Comparison of ENCODE assay signal across 10 mouse cellular contexts in genomic region chr6:112820298-112820992, GRCm38 (mm10).
DNase-seq lines count a peak whose midpoint lies in the region; ATAC-seq lines count a peak whose summit lies in the region.
"Had no signal": no experiment of that assay in that cellular context is flagged by ENCODE, and none has a peak within 500 bp of the region (broad histone marks: within the 10 kb centered on the region; RNA-seq: fewer than 3 reads in every experiment).

No protein-coding gene starts in this region.

- no peaks in the 10 kb centered on the region for H3K9me3 ChIP-seq in forebrain, embryonic 10.5 days
- H3K9me3 ChIP-seq in midbrain, embryonic 16.5 days (replicated peaks; ENCODE audit: control insufficient read depth, low read length, poor library complexity, severe bottlenecking), result no peaks in the 10 kb centered on the region
- no peaks in the 10 kb centered on the region for H3K9me3 ChIP-seq in embryonic facial prominence, embryonic 10.5 days
- H3K9me3 ChIP-seq: embryonic facial prominence, embryonic 15.5 days; intestine, embryonic 15.5 days had no signal

- peak; percentile 47 for DNase-seq in layer of hippocampus, adult 9-11 months
- no peak for DNase-seq in layer of hippocampus, adult 11-12 months (ENCODE audit: low spot score)
- DNase-seq in forebrain, embryonic 10.5 days (ENCODE audit: extremely low spot score, low spot score), result no peak
- peak; percentile 37 to 62 for DNase-seq in frontal cortex, adult 2 months (ENCODE audit: extremely low spot score in 1 of 2, low spot score in 1 of 2)
- no peak for DNase-seq in embryonic facial prominence, embryonic 10.5 days (ENCODE audit: low spot score)
- DNase-seq in kidney, postnatal 10 days, result no peak

- no peak overlapping the region for H3K4me3 ChIP-seq in forebrain, embryonic 10.5 days
- H3K4me3 ChIP-seq in midbrain, embryonic 16.5 days (ENCODE audit: low read depth, low read length), result no peak overlapping the region
- H3K4me3 ChIP-seq in embryonic facial prominence, embryonic 10.5 days, result no peak overlapping the region
- H3K4me3 ChIP-seq: embryonic facial prominence, embryonic 15.5 days; intestine, embryonic 15.5 days had no signal

- no peaks in the 10 kb centered on the region for H3K27me3 ChIP-seq in forebrain, embryonic 10.5 days (ENCODE audit: poor library complexity, severe bottlenecking)
- H3K27me3 ChIP-seq in midbrain, embryonic 16.5 days (ENCODE audit: control insufficient read depth, insufficient read depth, low read depth, low read length), result no peaks in the 10 kb centered on the region
- H3K27me3 ChIP-seq in embryonic facial prominence, embryonic 10.5 days (replicated peaks; ENCODE audit: low read depth, poor library complexity, severe bottlenecking), result no peaks in the 10 kb centered on the region
- H3K27me3 ChIP-seq: embryonic facial prominence, embryonic 15.5 days; intestine, embryonic 15.5 days had no signal

- 79% methylated on average over 8 of the region's 8 CpGs for WGBS in forebrain, embryonic 10.5 days
- 47% methylated on average over 8 of the region's 8 CpGs for WGBS in midbrain, embryonic 16.5 days
- WGBS in embryonic facial prominence, embryonic 10.5 days, result 69% methylated on average over 8 of the region's 8 CpGs

- H3K36me3 ChIP-seq in forebrain, embryonic 10.5 days (replicated peaks), result peaks cover 42% of the 10 kb centered on the region
- H3K36me3 ChIP-seq in midbrain, embryonic 16.5 days (ENCODE audit: control insufficient read depth, insufficient read depth, low read length), result 0 out of 2 replicates have a peak, but pooled peaks cover 3% of the 10 kb centered on the region
- no peaks in the 10 kb centered on the region; the same call in 1 of the 2 replicates for H3K36me3 ChIP-seq in embryonic facial prominence, embryonic 10.5 days (replicated peaks)
- H3K36me3 ChIP-seq: embryonic facial prominence, embryonic 15.5 days; intestine, embryonic 15.5 days had no signal

- peak overlapping the region; percentile 44; the same call in 1 of the 2 replicates for H3K27ac ChIP-seq in forebrain, embryonic 10.5 days
- H3K27ac ChIP-seq in midbrain, embryonic 16.5 days (ENCODE audit: low read length), result peak overlapping the region; percentile 48
- H3K27ac ChIP-seq in embryonic facial prominence, embryonic 10.5 days (replicated peaks), result no peak overlapping the region
- H3K27ac ChIP-seq: embryonic facial prominence, embryonic 15.5 days; intestine, embryonic 15.5 days had no signal

- peak; percentile 46 for ATAC-seq in midbrain, embryonic 16.5 days
- ATAC-seq: intestine, embryonic 15.5 days had no signal

- H3K9ac ChIP-seq in midbrain, embryonic 16.5 days (ENCODE audit: low read depth, low read length), result no peak overlapping the region
- H3K9ac ChIP-seq: embryonic facial prominence, embryonic 15.5 days; intestine, embryonic 15.5 days had no signal

- peaks cover 30% of the 10 kb centered on the region for H3K4me1 ChIP-seq in forebrain, embryonic 10.5 days
- H3K4me1 ChIP-seq in midbrain, embryonic 16.5 days (ENCODE audit: control insufficient read depth, insufficient read depth, low read length), result peaks cover 25% of the 10 kb centered on the region
- peaks cover 11% of the 10 kb centered on the region for H3K4me1 ChIP-seq in embryonic facial prominence, embryonic 10.5 days
- H3K4me1 ChIP-seq: embryonic facial prominence, embryonic 15.5 days; intestine, embryonic 15.5 days had no signal

- H3K4me2 ChIP-seq in midbrain, embryonic 16.5 days (ENCODE audit: low read length), result peak overlapping the region; percentile 4; the same call in 1 of the 2 replicates
- H3K4me2 ChIP-seq: embryonic facial prominence, embryonic 15.5 days; intestine, embryonic 15.5 days; liver, embryonic 11.5 days had no signal

Comparison
In these comparisons a context has a peak if more than half of its experiments do, and no peak if none do; other contexts are left out.
1. DNase-seq: peak in layer of hippocampus, adult 9-11 months (single experiment) and frontal cortex, adult 2 months (2 of 2); none in layer of hippocampus, adult 11-12 months (single experiment), forebrain, embryonic 10.5 days (single experiment), embryonic facial prominence, embryonic 10.5 days (single experiment) and kidney, postnatal 10 days (single experiment).